20 mouse cellular contexts compared by ENCODE assay signal in the genomic region with DNA sequence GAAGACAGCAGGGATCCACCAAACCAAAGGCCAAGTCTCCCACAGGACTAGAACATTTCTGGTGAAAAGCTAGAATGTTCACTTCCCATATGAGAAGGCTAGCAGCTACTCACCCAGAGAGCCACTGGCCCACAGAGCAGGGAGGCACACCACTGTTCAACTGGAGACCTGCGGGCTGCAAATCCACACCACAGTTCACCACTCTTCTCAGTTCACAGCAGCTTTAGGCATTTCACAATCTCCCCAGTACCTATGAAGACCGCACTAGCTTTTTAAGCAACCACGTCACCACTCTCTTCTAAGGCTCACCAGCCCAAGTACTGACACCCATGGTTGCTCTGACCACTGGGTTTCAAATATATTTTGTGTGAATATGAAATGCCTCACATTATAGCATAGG.
"Had no signal": no experiment of that assay in that cellular context is flagged by ENCODE, and none has a peak within 500 bp of the region (broad histone marks: within the 10 kb centered on the region; RNA-seq: fewer than 3 reads in every experiment).

No protein-coding gene starts in this region.

- H3K27ac ChIP-seq: intestine, embryonic 15.5 days; kidney, embryonic 15.5 days; limb, embryonic 10.5 days; limb, embryonic 13.5 days; liver, embryonic 12.5 days; liver, embryonic 15.5 days; lung, embryonic 15.5 days; neural tube, embryonic 12.5 days; neural tube, embryonic 15.5 days; stomach, postnatal 0 days had no signal

- DNase-seq: kidney, adult 11 months; kidney, adult 8-10 months; kidney, postnatal 10 days; kidney, postnatal 36 days; liver; lung, adult 18-20 months; lung, postnatal 10 days; lung, postnatal 36 days; midbrain, embryonic 14.5 days; right cerebral cortex, postnatal 25 days had no signal

- H3K4me3 ChIP-seq: intestine, embryonic 15.5 days; kidney, embryonic 15.5 days; limb, embryonic 10.5 days; limb, embryonic 13.5 days; liver, embryonic 12.5 days; liver, embryonic 15.5 days; lung, embryonic 15.5 days; neural tube, embryonic 12.5 days; neural tube, embryonic 15.5 days had no signal

- H3K36me3 ChIP-seq: intestine, embryonic 15.5 days; kidney, embryonic 15.5 days; limb, embryonic 10.5 days; limb, embryonic 13.5 days; liver, embryonic 12.5 days; liver, embryonic 15.5 days; lung, embryonic 15.5 days; neural tube, embryonic 15.5 days had no signal

- ATAC-seq: intestine, embryonic 15.5 days; liver, embryonic 12.5 days had no signal

- H3K27me3 ChIP-seq: intestine, embryonic 15.5 days; limb, embryonic 13.5 days; liver, embryonic 15.5 days; lung, embryonic 15.5 days; neural tube, embryonic 12.5 days; neural tube, embryonic 15.5 days had no signal

- H3K4me1 ChIP-seq: intestine, embryonic 15.5 days; kidney, embryonic 15.5 days; limb, embryonic 10.5 days; liver, embryonic 12.5 days; liver, embryonic 15.5 days; lung, embryonic 15.5 days; neural tube, embryonic 12.5 days had no signal
